Mouse (Mus musculus) right cerebral cortex, adult 18-20 months (tissue): ENCODE measurements at regions not wholly inside any gene's neighbourhood (a gene's known extent, or its start where the extent isn't known, plus 50 kb on each side); places are given as distances from the start of the nearest gene placed in this dataset.

ENCODE experiments used
- DNase-seq: peaks from one replicate; pipeline ENCODE4 v3.0.0; 2022; ENCODE audit warnings: mixed read lengths

DNA sequence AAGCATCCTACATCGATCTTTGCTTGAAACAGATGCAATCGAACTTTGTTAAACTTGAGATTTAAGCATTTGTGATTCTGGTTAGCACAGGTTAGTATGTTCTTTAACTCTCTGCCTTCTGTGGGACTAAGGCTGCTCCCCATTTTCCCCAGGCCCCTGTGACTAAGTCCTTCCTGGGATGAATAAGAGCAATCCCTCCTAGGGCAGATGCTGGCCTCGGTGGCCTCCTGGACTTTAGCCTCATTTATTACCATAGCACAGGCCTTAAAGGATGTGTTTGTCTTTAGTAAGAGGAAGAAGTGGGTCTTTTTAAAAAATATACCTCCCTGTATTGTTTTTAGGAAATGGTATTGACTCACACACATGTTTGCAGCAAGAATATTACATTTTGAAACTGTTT is 599.9 kb downstream of the Dok5 start:
- no peak for DNase-seq

DNA sequence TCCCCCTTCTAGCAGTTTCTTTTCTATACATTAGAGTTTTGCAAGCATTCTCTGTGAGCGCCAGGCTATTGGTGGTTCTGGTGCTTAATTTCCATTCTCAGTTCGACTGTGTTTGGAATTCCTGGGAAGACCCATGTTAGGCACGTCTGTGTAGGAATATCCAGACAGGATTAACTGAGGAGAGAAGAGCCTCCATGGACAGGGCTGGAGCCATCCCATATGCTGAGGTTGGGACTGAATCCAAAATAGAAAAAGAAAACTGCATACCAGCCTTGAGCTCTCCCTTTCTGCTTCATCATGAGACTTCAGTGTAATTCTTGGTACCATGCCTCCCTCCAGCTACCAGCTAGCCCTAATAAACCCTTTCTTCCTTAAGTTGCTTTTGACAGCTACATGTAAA is 595.3 kb downstream of the Dok5 start:
- no peak for DNase-seq

GRCm38 (mm10) chr2:171308486-171308885 is 576.9 kb downstream of the Dok5 start:
- DNase-seq = no peak

DNA sequence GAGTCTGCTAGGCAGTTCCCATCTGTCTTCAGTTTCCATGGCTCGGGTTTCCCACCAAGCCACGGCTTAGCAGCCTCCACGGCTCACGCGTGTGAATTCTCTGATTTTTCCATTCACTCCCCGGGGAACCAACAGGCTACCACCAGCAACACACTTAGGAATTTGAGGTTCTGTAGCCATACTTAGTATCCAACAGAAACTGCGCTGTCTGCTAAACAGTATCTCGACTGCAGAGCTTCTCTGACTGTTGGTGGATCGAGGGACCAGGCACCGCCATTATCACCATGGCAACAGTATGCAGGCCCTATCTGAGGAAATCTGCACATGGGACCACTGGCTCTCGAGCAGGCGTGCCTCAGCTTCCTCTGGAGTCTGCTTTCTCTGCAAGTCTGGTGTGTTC is 574.4 kb downstream of the Dok5 start:
- DNase-seq = no peak

DNA sequence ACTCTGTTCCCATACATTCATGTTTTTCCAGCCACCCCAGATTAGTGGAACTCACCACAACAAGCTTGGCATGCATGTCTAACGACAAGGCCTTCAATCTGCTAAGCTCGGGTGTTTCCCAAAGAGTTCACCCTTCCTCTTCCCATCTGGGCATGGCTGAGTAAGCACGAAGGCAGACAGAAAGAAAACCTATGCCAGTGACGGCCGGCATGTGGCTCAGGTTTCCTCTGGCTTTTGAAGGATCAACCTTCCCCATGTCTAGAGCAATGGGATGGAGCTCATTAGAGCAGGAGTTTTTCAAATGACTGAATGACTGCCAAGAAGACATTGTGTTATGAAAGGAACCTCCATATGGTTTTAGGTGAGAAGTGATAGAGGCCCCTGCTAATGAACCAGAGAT is 566.9 kb downstream of the Dok5 start:
- no peak for DNase-seq

DNA sequence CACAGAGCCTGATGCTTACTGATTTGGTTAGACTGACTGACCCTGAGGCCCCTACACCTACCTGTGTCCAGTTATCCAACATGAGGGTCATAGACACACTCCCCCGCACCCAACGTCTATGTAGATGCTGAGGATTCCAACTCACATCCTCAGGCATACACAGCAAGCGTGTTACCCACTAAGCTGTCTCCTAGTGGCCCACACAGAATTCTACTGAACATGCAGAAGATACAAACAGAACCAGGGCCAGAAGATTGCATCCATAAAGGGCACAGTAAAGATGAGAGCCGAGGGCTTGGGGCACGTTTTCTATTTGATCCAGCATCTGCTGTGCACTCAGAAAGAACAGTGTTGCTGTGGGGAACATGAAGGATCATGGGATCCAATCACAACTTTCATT is 564.0 kb downstream of the Dok5 start:
- no peak for DNase-seq

DNA sequence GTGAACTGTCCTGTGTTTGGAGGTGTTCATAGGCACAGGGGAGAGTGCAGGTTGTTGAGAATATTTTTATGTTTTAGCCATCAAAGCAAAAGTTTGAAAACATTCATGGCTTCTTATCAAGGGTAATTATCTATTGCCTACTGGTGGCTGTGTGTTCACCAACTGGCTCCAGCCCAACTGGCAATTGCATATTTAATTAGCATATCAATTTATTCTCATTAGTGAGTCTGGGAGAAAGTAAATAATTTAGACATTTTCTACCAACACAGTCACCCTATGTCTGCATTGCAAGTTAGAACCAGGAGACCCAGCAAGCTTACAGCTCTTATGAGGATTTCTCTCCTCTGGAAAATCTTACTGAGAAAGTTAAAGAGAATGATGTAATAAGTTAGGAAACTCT is 561.0 kb downstream of the Dok5 start:
- DNase-seq = no peak

- no peak for DNase-seq
Observed at GRCm38 (mm10) chr2:171285719-171286394, 554.2 kb downstream of the Dok5 start.

GRCm38 (mm10) chr2:171280132-171280531 is 548.5 kb downstream of the Dok5 start:
- DNase-seq = no peak

GRCm38 (mm10) chr2:171279319-171279718 is 547.7 kb downstream of the Dok5 start:
- no peak for DNase-seq

DNA sequence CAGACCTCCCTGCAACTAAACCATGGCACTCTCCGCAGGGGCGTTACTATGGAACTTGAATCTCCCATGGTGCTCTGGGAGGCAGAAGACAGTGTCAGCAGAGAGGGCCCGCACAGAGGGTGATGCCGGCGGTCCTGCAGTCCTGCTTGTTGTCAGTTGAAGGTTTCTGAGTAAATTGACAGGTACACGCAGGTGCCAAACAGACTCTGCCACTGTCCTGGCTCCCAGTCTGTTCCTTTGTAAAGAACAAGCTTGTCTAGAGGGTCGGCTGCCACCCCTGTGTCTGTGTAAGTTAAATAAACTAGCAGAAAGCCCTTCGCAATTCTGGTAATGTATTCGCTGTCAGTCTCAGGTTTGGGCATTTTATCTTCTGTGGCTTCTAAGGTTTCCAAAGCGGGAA is 521.6 kb downstream of the Dok5 start:
- no peak for DNase-seq

GRCm38 (mm10) chr2:171245391-171245790 is 513.8 kb downstream of the Dok5 start:
- no peak for DNase-seq

DNA sequence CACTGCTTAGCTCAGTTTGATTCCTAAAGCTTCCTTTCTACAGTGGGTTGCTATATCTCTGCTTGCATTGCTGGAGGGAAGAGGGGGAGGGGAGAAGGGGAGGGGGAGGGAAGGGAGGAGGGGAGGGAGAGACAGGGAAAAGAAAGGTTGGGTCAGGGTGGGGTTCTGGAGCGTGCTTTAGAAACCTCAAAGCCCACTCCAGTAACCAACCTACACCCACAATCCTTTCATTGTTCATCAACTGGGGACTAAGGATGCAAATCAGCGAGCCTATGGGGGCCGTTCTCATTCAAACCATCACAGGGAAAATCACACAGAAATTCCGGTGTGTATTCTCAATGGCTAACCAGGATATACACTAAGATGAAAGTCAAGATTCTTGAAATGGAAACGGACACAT is 510.7 kb downstream of the Dok5 start:
- no peak for DNase-seq

GRCm38 (mm10) chr2:171237276-171237960 is 505.8 kb downstream of the Dok5 start:
- DNase-seq = no peak

DNA sequence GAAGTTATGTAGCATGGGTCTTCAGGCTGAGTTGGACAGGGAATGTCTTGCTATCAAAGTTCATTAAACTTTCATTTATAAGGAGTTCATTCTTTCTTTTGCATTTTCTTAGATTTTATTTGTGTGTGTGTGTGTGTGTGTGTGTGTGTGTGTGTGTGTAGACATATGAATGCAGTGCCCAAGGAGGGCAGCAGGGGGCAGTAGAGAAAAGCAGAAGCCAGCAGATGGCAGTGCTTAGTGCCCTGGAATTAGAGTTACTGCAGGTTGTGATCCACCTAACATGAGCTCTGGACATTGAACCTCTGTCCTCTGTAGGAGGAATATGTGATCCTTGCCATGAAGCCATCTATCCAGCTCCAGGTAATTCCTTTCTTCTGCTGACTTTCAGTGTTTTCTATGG is 501.2 kb downstream of the Dok5 start:
- DNase-seq = no peak

- DNase-seq = no peak
Observed at GRCm38 (mm10) chr2:171231288-171232050, 499.9 kb downstream of the Dok5 start.

DNA sequence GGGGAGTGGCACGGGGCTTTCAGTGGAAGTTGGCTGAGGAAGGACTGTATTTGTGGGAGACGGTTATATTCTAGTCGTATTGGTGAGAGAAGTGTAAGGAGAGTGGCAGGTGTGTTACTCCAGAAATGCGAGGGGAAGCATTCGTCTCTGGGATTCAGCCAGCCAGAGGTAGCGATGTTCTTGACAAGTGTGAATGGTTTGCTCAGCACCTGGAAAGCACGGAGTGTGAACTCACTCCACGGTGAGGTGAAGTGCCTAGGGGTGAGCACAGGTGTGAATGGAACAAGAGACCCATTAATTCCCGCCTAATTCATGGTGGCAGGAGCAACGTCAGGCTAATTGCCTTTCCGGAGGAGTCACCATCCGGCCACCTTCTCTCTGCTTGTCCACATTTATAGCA is 498.9 kb downstream of the Dok5 start:
- DNase-seq = no peak

DNA sequence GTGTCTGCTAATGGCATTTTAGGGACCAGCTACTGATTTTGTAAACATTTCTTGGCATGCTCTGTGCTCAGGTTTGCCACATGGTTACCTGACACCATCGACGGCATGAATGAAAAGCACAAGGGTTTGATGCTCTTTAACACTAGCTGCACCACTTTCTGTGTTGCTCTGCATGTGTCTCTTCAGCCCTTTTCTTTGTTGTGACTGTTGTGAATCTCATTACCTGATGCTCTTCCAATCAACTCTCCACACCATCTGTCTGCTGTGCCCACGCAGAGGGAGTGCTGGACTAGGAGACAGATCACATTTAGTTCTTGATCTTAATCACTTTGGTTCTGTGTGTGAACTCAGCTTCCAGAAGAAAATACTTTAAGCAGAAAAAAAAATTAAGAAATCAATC is 496.6 kb downstream of the Dok5 start:
- no peak for DNase-seq

- DNase-seq = no peak
Observed at GRCm38 (mm10) chr2:171213792-171214191, 482.2 kb downstream of the Dok5 start.

DNA sequence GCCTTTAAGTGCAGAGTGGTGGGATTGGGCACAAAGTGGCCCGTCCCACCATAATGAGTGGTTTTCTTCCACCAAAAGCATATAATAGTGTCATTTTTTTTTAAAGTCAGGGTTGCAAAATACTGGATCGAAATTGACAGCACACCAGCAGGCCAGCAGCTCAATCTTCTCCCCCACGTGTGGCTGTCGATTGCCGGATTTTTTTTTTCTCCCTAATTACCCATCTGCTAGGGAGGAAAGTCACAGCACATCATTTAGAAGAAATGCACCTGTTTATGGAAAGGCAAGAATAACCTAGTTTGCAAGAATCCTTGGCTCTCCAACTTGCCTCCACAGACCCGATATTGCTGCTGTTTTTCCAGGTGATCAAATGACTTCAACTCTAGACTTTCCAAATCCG is 464.9 kb downstream of the Dok5 start:
- no peak for DNase-seq

DNA sequence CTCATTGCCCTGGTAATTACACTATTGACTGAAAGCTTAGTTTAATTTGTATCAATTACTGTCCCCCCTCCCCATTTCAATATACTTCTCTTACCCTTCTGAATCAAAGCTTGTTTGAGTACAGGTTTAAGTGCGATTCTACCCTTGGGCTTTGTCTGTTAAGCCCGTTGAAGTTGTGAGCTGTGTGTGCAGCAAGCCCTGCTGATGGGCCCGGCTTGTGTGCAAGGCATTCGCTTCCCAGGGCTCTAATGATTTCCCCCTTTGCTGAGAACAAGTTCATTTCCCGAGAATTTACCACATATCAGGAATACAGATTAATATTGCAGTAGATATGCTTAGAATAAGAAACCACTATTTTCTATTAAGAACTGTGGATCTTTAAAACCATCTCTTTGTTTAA is 460.6 kb downstream of the Dok5 start:
- no peak for DNase-seq
